36 mouse cellular contexts compared by ENCODE assay signal in genomic region chr14:32822812-32823211, GRCm38 (mm10). TPM values are rescaled to one million over a fixed set of nuclear protein-coding genes. Genes with fewer than 3 reads are reported as not detected.
"Had no signal": no experiment of that assay in that cellular context is flagged by ENCODE, and none has a peak within 500 bp of the region (broad histone marks: within the 10 kb centered on the region; RNA-seq: fewer than 3 reads in every experiment).

No protein-coding gene starts in this region.

- H3K36me3 ChIP-seq: limb, embryonic 10.5 days; limb, embryonic 12.5 days; limb, embryonic 13.5 days; limb, embryonic 15.5 days; liver, embryonic 12.5 days; liver, embryonic 13.5 days; liver, embryonic 15.5 days; lung, embryonic 15.5 days; midbrain, embryonic 10.5 days; midbrain, embryonic 12.5 days; midbrain, embryonic 13.5 days; midbrain, embryonic 15.5 days; neural tube, embryonic 12.5 days had no signal

- DNase-seq: left cerebral cortex, postnatal 4 days; liver; liver, embryonic 13.5 days; liver, postnatal 0 days; lung, adult 18-20 months; lung, adult 2 months; lung, embryonic 14.5 days; lung, postnatal 10 days; lung, postnatal 14 days; lung, postnatal 36 days; lung, postnatal 4 days; midbrain, embryonic 14.5 days had no signal

- H3K9me3 ChIP-seq: limb, embryonic 10.5 days; limb, embryonic 12.5 days; limb, embryonic 13.5 days; limb, embryonic 15.5 days; liver, embryonic 12.5 days; liver, embryonic 13.5 days; liver, embryonic 15.5 days; lung, embryonic 15.5 days; midbrain, embryonic 10.5 days; midbrain, embryonic 12.5 days; midbrain, embryonic 13.5 days; midbrain, embryonic 15.5 days; neural tube, embryonic 12.5 days had no signal

- H3K27ac ChIP-seq: limb, embryonic 10.5 days; limb, embryonic 12.5 days; limb, embryonic 13.5 days; limb, embryonic 15.5 days; liver, embryonic 12.5 days; liver, embryonic 13.5 days; liver, embryonic 14.5 days; liver, embryonic 15.5 days; lung, embryonic 15.5 days; macrophage; midbrain, embryonic 10.5 days; midbrain, embryonic 12.5 days; midbrain, embryonic 13.5 days; midbrain, embryonic 15.5 days; neural tube, embryonic 12.5 days had no signal

- H3K27me3 ChIP-seq: limb, embryonic 12.5 days; limb, embryonic 13.5 days; limb, embryonic 15.5 days; liver, embryonic 12.5 days; liver, embryonic 13.5 days; liver, embryonic 15.5 days; lung, embryonic 15.5 days; midbrain, embryonic 12.5 days; midbrain, embryonic 15.5 days; neural tube, embryonic 12.5 days had no signal

- H3K4me2 ChIP-seq: limb, embryonic 12.5 days; limb, embryonic 13.5 days; limb, embryonic 15.5 days; liver, embryonic 11.5 days; liver, embryonic 12.5 days; liver, embryonic 13.5 days; liver, embryonic 15.5 days; lung, embryonic 14.5 days; lung, embryonic 15.5 days; midbrain, embryonic 11.5 days; midbrain, embryonic 12.5 days; midbrain, embryonic 13.5 days; midbrain, embryonic 15.5 days; neural tube, embryonic 12.5 days had no signal

- H3K9ac ChIP-seq: limb, embryonic 12.5 days; limb, embryonic 13.5 days; limb, embryonic 15.5 days; liver, embryonic 12.5 days; liver, embryonic 13.5 days; liver, embryonic 14.5 days; liver, embryonic 15.5 days; liver, postnatal 0 days; lung, embryonic 14.5 days; lung, embryonic 15.5 days; midbrain, embryonic 12.5 days; midbrain, embryonic 13.5 days; midbrain, embryonic 15.5 days; neural tube, embryonic 12.5 days had no signal

- ATAC-seq: liver, embryonic 12.5 days; liver, postnatal 0 days; lung, postnatal 0 days; midbrain, embryonic 13.5 days; midbrain, embryonic 15.5 days; midbrain, embryonic 16.5 days had no signal

- H3K4me3 ChIP-seq: limb, embryonic 10.5 days; limb, embryonic 12.5 days; limb, embryonic 13.5 days; limb, embryonic 15.5 days; liver, embryonic 12.5 days; liver, embryonic 13.5 days; liver, embryonic 15.5 days; lung, embryonic 15.5 days; megakaryocyte, embryonic 14.5 days; midbrain, embryonic 10.5 days; midbrain, embryonic 12.5 days; midbrain, embryonic 13.5 days; midbrain, embryonic 15.5 days; myocyte; neural tube, embryonic 12.5 days had no signal

RNA-seq across cellular contexts. Expression of gene Fam170b, which starts 10.9 kb away (rescaled TPM):
- polyA plus RNA-seq: limb, embryonic 11.5 days; limb, embryonic 12.5 days; limb, embryonic 13.5 days; limb, embryonic 14.5 days; limb, embryonic 15.5 days; liver, embryonic 11.5 days; liver, embryonic 12.5 days; liver, embryonic 13.5 days; lung, adult 2 months; macrophage; midbrain, embryonic 10.5 days; midbrain, embryonic 11.5 days; midbrain, embryonic 12.5 days; midbrain, embryonic 13.5 days; midbrain, embryonic 14.5 days; midbrain, embryonic 15.5 days; midbrain, postnatal 0 days; myocyte; neural tube, embryonic 11.5 days; neural tube, embryonic 12.5 days had no signal

RNA-seq across cellular contexts. Expression of gene Vstm4, which starts 33.7 kb away (rescaled TPM):
- polyA plus RNA-seq: myocyte had no signal
